Mouse (Mus musculus): ENCODE results near the gene Shh.

Gene Shh

DNA sequence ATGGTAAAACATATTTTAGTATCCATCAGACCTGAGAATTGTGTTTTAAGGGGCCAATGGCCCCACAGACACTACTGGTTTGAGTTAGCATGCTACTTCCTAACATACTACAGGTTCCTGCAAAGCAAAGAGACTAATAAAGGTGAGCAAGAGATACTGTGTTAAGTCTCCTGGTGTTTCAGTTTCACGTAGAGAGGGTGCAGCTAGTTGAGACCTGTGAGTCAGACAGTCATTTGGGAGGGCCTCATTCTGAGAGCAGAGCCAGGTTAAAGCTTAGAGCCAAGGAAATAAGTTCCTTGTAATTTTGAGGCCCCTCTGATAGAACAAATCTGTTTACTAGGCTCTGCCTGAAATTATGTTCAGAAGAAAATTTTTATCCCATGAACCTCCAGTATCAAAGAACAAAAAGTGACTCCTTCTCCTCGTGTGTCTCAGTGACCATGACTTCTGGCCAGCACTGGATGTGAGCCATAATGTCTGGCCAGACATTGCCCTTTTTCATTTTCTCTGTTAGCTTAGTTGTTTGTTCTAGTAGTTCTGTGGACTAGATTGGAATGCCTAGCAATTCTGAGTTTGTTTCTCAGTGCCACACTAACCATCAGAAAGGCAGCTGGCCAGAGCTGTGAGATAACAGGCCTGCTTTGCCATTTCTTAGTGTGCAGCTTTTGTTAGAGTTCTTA lies 54.9 kb downstream of the Shh start:
- in situ Hi-C loops (cut with MboI; ENCODE audit: unreplicated experiment in 2 of 2) = no loop called here
